In genomic region chr16:21277789-21278342, GRCm38 (mm10) we compare ENCODE assay signal across 13 mouse cellular contexts.
DNase-seq lines count a peak whose midpoint lies in the region; ATAC-seq lines count a peak whose summit lies in the region.
"Had no signal": no experiment of that assay in that cellular context is flagged by ENCODE, and none has a peak within 500 bp of the region (broad histone marks: within the 10 kb centered on the region; RNA-seq: fewer than 3 reads in every experiment).

No protein-coding gene starts in this region.

- peak; percentile 38 for DNase-seq in embryo, embryonic 11 days
- no peak for DNase-seq in embryo, embryonic 9.5 days (ENCODE audit: extremely low spot score)
- peak; percentile 62 for DNase-seq in retina, postnatal 1 day
- DNase-seq in retina, embryonic 14.5 days (ENCODE audit: low spot score) = no peak
- peak; percentile 54 for DNase-seq in kidney, postnatal 14 days
- DNase-seq in thymus, postnatal 10 days (ENCODE audit: low spot score in 2 of 2) = no peak
- DNase-seq: cerebellum, adult 9-11 months; heart, adult 11 months; lung, adult 18-20 months; thymus, postnatal 14 days had no signal

- ATAC-seq in erythroid progenitor cell, adult 5-6 weeks (replicated peaks; ENCODE audit: low FRiP score, poor library complexity, severe bottlenecking) = no peak
- ATAC-seq in megakaryocyte-erythroid progenitor cell, adult 5-6 weeks (replicated peaks; ENCODE audit: low FRiP score, low TSS enrichment, poor library complexity, severe bottlenecking) = no peak
- ATAC-seq: forebrain, embryonic 15.5 days had no signal

Comparison
In these comparisons a context has a peak if more than half of its experiments do, and no peak if none do; other contexts are left out.
1. DNase-seq: peak in embryo, embryonic 11 days (single experiment), retina, postnatal 1 day (single experiment) and kidney, postnatal 14 days (single experiment); none in embryo, embryonic 9.5 days (single experiment), retina, embryonic 14.5 days (single experiment) and thymus, postnatal 10 days (0 of 2).